Mouse (Mus musculus) heart, postnatal 25 days (tissue): ENCODE measurements around the gene Gm12887. TPM values are rescaled to one million over a fixed set of nuclear protein-coding genes. Genes with fewer than 3 reads are reported as not detected.

Experiments used
- DNase-seq: peaks from one replicate; pipeline ENCODE4 v3.0.0; 2022; ENCODE audit warnings: low spot score
- intact Hi-C: fragments of 180-260 bp; cut with DNase I; formaldehyde crosslinking; loops from one replicate; pipeline ENCODE4 v1.15.1; 2025
- total RNA-seq, 2 experiments: library from RNA; stranded (reverse); gene quantifications; 2 replicates each; pipeline ENCODE4 v1.2.3; 2021

The Gm12887 gene
- not detected for total RNA-seq

DNA sequence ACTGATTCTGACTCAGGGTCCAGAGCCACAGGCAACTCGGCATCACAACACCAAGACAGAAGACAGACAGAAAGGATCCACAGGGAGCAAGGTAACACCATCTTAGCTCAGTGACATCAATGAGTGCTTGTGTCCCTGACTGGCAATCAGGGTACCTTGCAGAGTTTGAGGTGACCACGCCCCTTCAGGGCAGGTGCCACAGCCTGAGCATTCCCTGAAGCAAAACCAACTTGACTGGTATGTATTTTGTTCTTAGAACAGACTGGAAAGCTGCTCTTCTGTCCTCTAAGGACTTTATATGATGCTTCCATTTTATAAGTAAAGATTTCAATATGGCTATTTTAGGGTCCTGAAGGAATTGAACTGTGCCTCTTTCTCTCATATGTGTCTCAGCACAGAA is at the start of gene Gm12887:
Gene Gm12887 (minus strand): TSS at position 101 of the 400 bp plus-strand sequence.
- intact Hi-C loops: no loop called here
- DNase-seq: no peak

DNA sequence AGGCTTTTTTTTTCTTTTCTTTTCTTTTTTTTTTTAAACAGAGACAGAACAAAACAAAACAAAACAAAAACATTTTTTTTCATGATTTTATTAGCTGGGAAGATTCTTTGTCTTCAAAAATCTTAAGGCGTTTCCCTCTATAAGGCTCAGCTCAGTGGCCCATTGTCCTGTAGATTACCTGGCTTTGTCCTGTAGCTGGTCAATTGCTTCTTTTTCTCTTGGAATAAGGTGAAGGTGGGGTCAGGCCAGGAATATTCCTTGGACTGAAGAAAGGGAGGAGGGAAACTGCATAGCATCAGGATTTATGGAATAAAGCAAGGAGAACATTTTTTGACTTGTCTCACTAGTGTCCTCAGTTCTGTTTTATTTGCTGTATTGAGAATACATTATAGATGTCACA is 35.1 kb upstream of the Gm12887 start:
- no peak for DNase-seq
- intact Hi-C loops: no loop called here

Other genes with a start within 250 kb of the Gm12887 start
- not detected for gene Gm12886, start 199.0 kb downstream of the Gm12887 start, total RNA-seq